Mouse (Mus musculus) lung, adult 2 months (tissue): ENCODE measurements around the gene Ccdc62.

Experiments
- CTCF ChIP-seq: fragments of 200-500 bp; IDR thresholded peaks from 2 replicates; pipeline ENCODE4 v1.5.1; 2011; ENCODE audit warnings: mild to moderate bottlenecking, low read length, control low read depth; ENCODE audit not compliant: insufficient read depth
- POLR2A ChIP-seq: fragments of 200-500 bp; IDR thresholded peaks from 2 replicates; pipeline ENCODE4 v1.6.1; 2011; ENCODE audit warnings: low read depth, mild to moderate bottlenecking, control low read depth, low read length, borderline replicate concordance; ENCODE audit errors: extremely low read depth

- TF ChIP-seq CTCF (peak; percentile 97), POLR2A (no peak)
These were observed 70.3 kb downstream of the Ccdc62 start for GRCm38 (mm10) chr5:124000824-124001223.
